Mouse (Mus musculus) kidney, embryonic 14.5 days (tissue): Measurements from ENCODE around the gene Ccp110. TPM values are rescaled to one million over a fixed set of nuclear protein-coding genes. Genes with fewer than 3 reads are reported as not detected.

Source experiments
- ATAC-seq: fragments of 200-750 bp; cut with Nextera tagmentation; 2 replicates; pipeline ENCODE4 v1.8.0; 2017; ENCODE audit warnings: moderate number of reproducible peaks, mild to moderate bottlenecking, moderate TSS enrichment, moderate library complexity; ENCODE audit not compliant: low FRiP score, low TSS enrichment
- H3K27ac ChIP-seq: fragments of 300-500 bp; sonication (generic); 2 replicates; pipeline ENCODE4 v1.5.1; 2014; ENCODE audit warnings: low read depth, mild to moderate bottlenecking, low read length, moderate library complexity, mixed read lengths
- H3K27me3 ChIP-seq: fragments of 300-500 bp; sonication (generic); 2 replicates; pipeline ENCODE4 v1.6.1; 2014; ENCODE audit warnings: mild to moderate bottlenecking, low read length; ENCODE audit not compliant: control insufficient read depth, insufficient read depth
- H3K36me3 ChIP-seq: fragments of 300-500 bp; sonication (generic); 2 replicates; pipeline ENCODE4 v1.6.1; 2014; ENCODE audit warnings: low read length, mixed read lengths; ENCODE audit not compliant: control insufficient read depth, insufficient read depth
- H3K4me1 ChIP-seq: fragments of 300-500 bp; sonication (generic); 2 replicates; pipeline ENCODE4 v1.6.1; 2014; ENCODE audit warnings: low read length, mixed read lengths; ENCODE audit not compliant: control insufficient read depth, insufficient read depth
- H3K4me2 ChIP-seq: fragments of 300-500 bp; sonication (generic); replicated peaks from 2 replicates; pipeline ENCODE4 v1.6.1; 2014; ENCODE audit warnings: low read depth, mild to moderate bottlenecking, low read length
- H3K4me3 ChIP-seq: fragments of 300-500 bp; sonication (generic); 2 replicates; pipeline ENCODE4 v1.5.1; 2014; ENCODE audit warnings: mild to moderate bottlenecking, low read length
- H3K9ac ChIP-seq: fragments of 300-500 bp; sonication (generic); 2 replicates; pipeline ENCODE4 v1.6.1; 2014; ENCODE audit warnings: low read depth, mild to moderate bottlenecking, low read length, moderate library complexity
- H3K9me3 ChIP-seq: fragments of 300-500 bp; sonication (generic); 2 replicates; pipeline ENCODE4 v1.6.1; 2016; ENCODE audit warnings: low read length; ENCODE audit not compliant: control insufficient read depth
- WGBS: fragments of 180-500 bp; shearing (Covaris S2); extraction: QIAGEN DNeasy Blood & Tissue Kit; methylation state at CpG from one replicate; pipeline ENCODE4 v1.1.7; 2014; 5-methylcytosine and 5-hydroxymethylcytosine counted together
- polyA plus RNA-seq: library from polyadenylated mRNA; unstranded; fragments of >200 nt; fragmentation: Nextera tagmentation; extraction: Ambion mirVana; gene quantifications from 2 replicates; pipeline ENCODE4 v1.2.1, GENCODE M21; 2014

Gene Ccp110
- polyA plus RNA-seq, 1 experiment from 2014 or later: 13.5 TPM

- H3K9ac ChIP-seq: no peak overlapping the region
- peaks cover 7% of the 10 kb centered on the region; the same call in 1 of the 2 replicates for H3K4me1 ChIP-seq
- H3K27me3 ChIP-seq: no peaks in the 10 kb centered on the region
- peaks cover 42% of the 10 kb centered on the region for H3K36me3 ChIP-seq
- H3K27ac ChIP-seq: no peak overlapping the region
- H3K4me3 ChIP-seq: no peak overlapping the region
- ATAC-seq: no peak
- H3K4me2 ChIP-seq: no peak overlapping the region
- H3K9me3 ChIP-seq: no peaks in the 10 kb centered on the region
- WGBS: 92% methylated on average over 9 of the region's 9 CpGs
Measured at GRCm38 (mm10) chr7:118698882-118699281, 13.5 kb upstream of the Ccp110 start.

GRCm38 (mm10) chr7:118703144-118703561, 9.2 kb upstream of the Ccp110 start:
- no peak overlapping the region for H3K4me2 ChIP-seq
- H3K9ac ChIP-seq: no peak overlapping the region
- H3K9me3 ChIP-seq: no peaks in the 10 kb centered on the region
- no peak overlapping the region for H3K27ac ChIP-seq
- 91% methylated on average over 15 of the region's 15 CpGs for WGBS
- ATAC-seq: no peak
- H3K27me3 ChIP-seq: no peaks in the 10 kb centered on the region
- H3K36me3 ChIP-seq: peaks cover 7% of the 10 kb centered on the region
- H3K4me3 ChIP-seq: no peak overlapping the region
- H3K4me1 ChIP-seq: peaks cover 18% of the 10 kb centered on the region; the same call in 1 of the 2 replicates

GRCm38 (mm10) chr7:118704001-118704850, 8.1 kb upstream of the Ccp110 start:
- ATAC-seq: no peak
- Histone ChIP-seq H3K4me3 (peak overlapping the region; percentile 89; the same call in 1 of the 2 replicates), H3K27ac (no peak overlapping the region), H3K9ac (no peak overlapping the region), H3K4me1 (peaks cover 18% of the 10 kb centered on the region; the same call in 1 of the 2 replicates), H3K9me3 (no peaks in the 10 kb centered on the region), H3K4me2 (peak overlapping the region; percentile 86), H3K36me3 (no peaks in the 10 kb centered on the region), H3K27me3 (no peaks in the 10 kb centered on the region)
- 74% methylated on average over 9 of the region's 9 CpGs for WGBS

GRCm38 (mm10) chr7:118705101-118705961, 7.0 kb upstream of the Ccp110 start, which contains the start of gene Gde1:
TSS of gene Gde1 (minus strand) at chr7:118705778.
- no peaks in the 10 kb centered on the region for H3K36me3 ChIP-seq
- H3K27ac ChIP-seq: peak within 1 kb of the TSS; percentile 83
- no peaks in the 10 kb centered on the region for H3K9me3 ChIP-seq
- WGBS: 0% methylated on average over 66 of the region's 66 CpGs
- H3K27me3 ChIP-seq: no peaks in the 10 kb centered on the region
- H3K4me3 ChIP-seq: peak within 1 kb of the TSS; percentile 89
- peaks cover 18% of the 10 kb centered on the region; the same call in 1 of the 2 replicates for H3K4me1 ChIP-seq
- ATAC-seq: peak; percentile 95
- peak within 1 kb of the TSS; percentile 85 for H3K9ac ChIP-seq
- H3K4me2 ChIP-seq: peak within 1 kb of the TSS; percentile 86

GRCm38 (mm10) chr7:118706051-118706450, 6.3 kb upstream of the Ccp110 start:
- peak; percentile 37; the same call in 1 of the 2 replicates for ATAC-seq
- no peaks in the 10 kb centered on the region for H3K9me3 ChIP-seq
- 0 out of 2 replicates have a peak overlapping the region, but pooled peaks have one; percentile 85 for H3K9ac ChIP-seq
- H3K36me3 ChIP-seq: no peaks in the 10 kb centered on the region
- no peaks in the 10 kb centered on the region for H3K27me3 ChIP-seq
- H3K4me2 ChIP-seq: peak overlapping the region; percentile 86
- peak overlapping the region; percentile 89 for H3K4me3 ChIP-seq
- H3K4me1 ChIP-seq: peaks cover 18% of the 10 kb centered on the region; the same call in 1 of the 2 replicates
- WGBS: 21% methylated on average over 6 of the region's 6 CpGs
- peak overlapping the region; percentile 83 for H3K27ac ChIP-seq

- H3K4me3 ChIP-seq: no peak overlapping the region
- no peaks in the 10 kb centered on the region for H3K27me3 ChIP-seq
- H3K4me1 ChIP-seq: peaks cover 18% of the 10 kb centered on the region; the same call in 1 of the 2 replicates
- H3K9me3 ChIP-seq: no peaks in the 10 kb centered on the region
- H3K36me3 ChIP-seq: no peaks in the 10 kb centered on the region
- H3K9ac ChIP-seq: no peak overlapping the region
- H3K4me2 ChIP-seq: no peak overlapping the region
- 87% methylated on average over 5 of the region's 5 CpGs for WGBS
- ATAC-seq: no peak
- H3K27ac ChIP-seq: no peak overlapping the region
Measured at GRCm38 (mm10) chr7:118706488-118706887, 5.9 kb upstream of the Ccp110 start.

- Histone ChIP-seq H3K9ac (no peak overlapping the region), H3K9me3 (no peaks in the 10 kb centered on the region), H3K4me3 (no peak overlapping the region), H3K27ac (no peak overlapping the region), H3K4me1 (peaks cover 18% of the 10 kb centered on the region; the same call in 1 of the 2 replicates), H3K27me3 (no peaks in the 10 kb centered on the region), H3K36me3 (no peaks in the 10 kb centered on the region), H3K4me2 (no peak overlapping the region)
- 74% methylated on average over 2 of the region's 2 CpGs for WGBS
- no peak for ATAC-seq
Measured at GRCm38 (mm10) chr7:118707216-118707615, 5.1 kb upstream of the Ccp110 start.

- Histone ChIP-seq H3K27me3 (no peaks in the 10 kb centered on the region), H3K9ac (no peak overlapping the region), H3K9me3 (no peaks in the 10 kb centered on the region), H3K4me3 (no peak overlapping the region), H3K4me2 (no peak overlapping the region), H3K36me3 (no peaks in the 10 kb centered on the region), H3K27ac (no peak overlapping the region), H3K4me1 (peaks cover 19% of the 10 kb centered on the region)
- 82% methylated on average over 4 of the region's 4 CpGs for WGBS
- ATAC-seq: no peak
Measured at GRCm38 (mm10) chr7:118708002-118708401, 4.3 kb upstream of the Ccp110 start.
